Mouse (Mus musculus) forebrain, embryonic 13.5 days (tissue): ENCODE results near the gene Pde4d. TPM values are rescaled to one million over a fixed set of nuclear protein-coding genes. Genes with fewer than 3 reads are reported as not detected.
"Not testable (repeated sequence)": the region's sequence is repeated elsewhere in the genome, so short reads cannot be mapped to it uniquely, and the experiment has no call there.

Source experiments
- ATAC-seq: fragments of 200-750 bp; cut with Nextera tagmentation; 2 replicates; pipeline ENCODE4 v1.8.0; 2017
- H3K27ac ChIP-seq: fragments of 300-500 bp; sonication (generic); 2 replicates; pipeline ENCODE4 v1.5.1; 2015; ENCODE audit warnings: inconsistent platforms, mild to moderate bottlenecking, moderate library complexity
- H3K27me3 ChIP-seq: fragments of 300-500 bp; sonication (generic); 2 replicates; pipeline ENCODE4 v1.6.1; 2015; ENCODE audit warnings: mild to moderate bottlenecking, inconsistent platforms
- H3K36me3 ChIP-seq: fragments of 300-500 bp; sonication (generic); 2 replicates; pipeline ENCODE4 v1.6.1; 2015; ENCODE audit warnings: mild to moderate bottlenecking, inconsistent platforms; ENCODE audit not compliant: poor library complexity, severe bottlenecking
- H3K4me1 ChIP-seq: fragments of 300-500 bp; sonication (generic); 2 replicates; pipeline ENCODE4 v1.6.1; 2015; ENCODE audit warnings: inconsistent platforms
- H3K4me2 ChIP-seq: fragments of 300-500 bp; sonication (generic); 2 replicates; pipeline ENCODE4 v1.6.1; 2015; ENCODE audit warnings: inconsistent platforms, mild to moderate bottlenecking, moderate library complexity
- H3K4me3 ChIP-seq: fragments of 300-500 bp; sonication (generic); 2 replicates; pipeline ENCODE4 v1.5.1; 2015; ENCODE audit warnings: mild to moderate bottlenecking, inconsistent platforms
- H3K9ac ChIP-seq: fragments of 300-500 bp; sonication (generic); 2 replicates; pipeline ENCODE4 v1.6.1; 2015; ENCODE audit warnings: mild to moderate bottlenecking, inconsistent platforms
- H3K9me3 ChIP-seq: fragments of 300-500 bp; sonication (generic); replicated peaks from 2 replicates; pipeline ENCODE4 v1.6.1; 2016; ENCODE audit warnings: inconsistent platforms
- WGBS: fragments of 180-500 bp; shearing (Covaris S2); methylation state at CpG from one replicate; pipeline ENCODE4 v1.1.7; 2015; 5-methylcytosine and 5-hydroxymethylcytosine counted together
- polyA plus RNA-seq: library from polyadenylated mRNA; unstranded; fragments of >200 nt; fragmentation: Nextera tagmentation; extraction: Ambion mirVana; gene quantifications from 2 replicates; pipeline ENCODE4 v1.2.1, GENCODE M21; 2015

Gene Pde4d
- polyA plus RNA-seq, 1 experiment from 2014 or later = 11.9 TPM

DNA sequence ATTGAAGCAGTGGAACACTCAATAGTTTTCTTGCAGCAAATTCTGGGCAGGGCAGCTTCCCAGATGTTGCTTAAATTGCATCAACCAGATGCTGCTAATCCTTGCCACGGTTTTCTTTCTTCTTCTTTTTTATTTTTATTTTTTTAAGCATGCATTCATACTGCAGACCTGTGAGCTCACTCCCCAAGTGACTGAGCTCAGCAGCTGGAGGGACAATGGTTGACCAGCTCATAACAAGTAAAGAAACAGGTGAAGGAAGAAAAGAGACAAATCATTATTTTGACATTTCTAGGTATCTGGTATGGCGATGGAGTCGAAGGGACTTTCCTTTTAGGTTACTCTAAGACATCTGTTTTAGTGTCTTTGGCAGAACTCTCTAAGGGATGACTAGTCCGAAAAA is 308.6 kb downstream of the Pde4d start:
- H3K27me3 ChIP-seq = no peaks in the 10 kb centered on the region
- H3K4me3 ChIP-seq = no peak overlapping the region
- 82% methylated on average over 4 of the region's 4 CpGs for WGBS
- no peak overlapping the region for H3K27ac ChIP-seq
- no peaks in the 10 kb centered on the region for H3K36me3 ChIP-seq
- no peaks in the 10 kb centered on the region for H3K9me3 ChIP-seq
- H3K4me2 ChIP-seq = no peak overlapping the region
- no peaks in the 10 kb centered on the region for H3K4me1 ChIP-seq
- no peak for ATAC-seq
- no peak overlapping the region for H3K9ac ChIP-seq

DNA sequence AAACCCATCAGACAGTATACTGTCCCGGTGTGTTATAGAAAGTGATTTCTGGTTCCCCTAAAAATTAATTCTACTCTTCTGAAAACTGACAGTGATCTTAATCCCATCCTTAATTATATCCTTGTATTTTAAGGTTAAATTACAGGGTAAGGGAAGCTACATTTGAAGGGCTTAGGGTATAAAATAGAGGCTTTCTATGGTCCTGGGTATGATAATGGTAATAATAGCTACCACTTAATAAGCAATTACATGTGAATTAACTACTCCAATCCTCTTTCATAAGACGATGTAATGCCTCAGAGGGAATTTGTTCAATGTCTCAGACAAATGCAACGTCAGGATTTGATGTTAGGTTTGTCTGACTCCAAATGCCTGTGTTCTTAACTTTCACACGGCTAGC is 309.4 kb downstream of the Pde4d start:
- no peaks in the 10 kb centered on the region for H3K27me3 ChIP-seq
- no peak overlapping the region for H3K27ac ChIP-seq
- H3K36me3 ChIP-seq = no peaks in the 10 kb centered on the region
- H3K4me2 ChIP-seq = no peak overlapping the region
- no peak overlapping the region for H3K4me3 ChIP-seq
- 45% methylated on average over 4 of the region's 4 CpGs for WGBS
- H3K9ac ChIP-seq = no peak overlapping the region
- no peaks in the 10 kb centered on the region for H3K4me1 ChIP-seq
- H3K9me3 ChIP-seq = no peaks in the 10 kb centered on the region
- no peak for ATAC-seq

DNA sequence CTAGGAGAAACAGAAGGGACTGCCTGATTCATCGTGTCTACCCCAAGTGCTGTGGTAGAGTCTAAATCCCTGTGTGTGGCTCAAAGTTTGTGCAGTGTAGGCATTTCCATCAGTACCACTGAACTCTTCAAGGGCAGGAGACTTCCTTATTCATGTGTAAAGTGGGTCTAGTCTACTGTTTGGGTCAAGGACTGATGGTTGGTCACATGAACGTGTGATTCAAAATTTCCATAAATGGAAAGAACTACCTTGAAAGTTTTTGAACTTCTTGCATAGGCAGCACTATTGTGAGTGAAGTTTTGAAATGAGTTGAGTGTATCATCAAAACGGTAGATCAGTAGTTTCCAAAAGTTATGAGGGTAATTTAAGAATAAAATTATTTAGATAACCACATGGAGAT is 313.5 kb downstream of the Pde4d start:
- 90% methylated on average over 3 of the region's 3 CpGs for WGBS
- Histone ChIP-seq H3K4me1 (no peaks in the 10 kb centered on the region), H3K4me3 (no peak overlapping the region), H3K27me3 (no peaks in the 10 kb centered on the region), H3K9ac (no peak overlapping the region), H3K27ac (no peak overlapping the region), H3K36me3 (no peaks in the 10 kb centered on the region), H3K4me2 (no peak overlapping the region), H3K9me3 (no peaks in the 10 kb centered on the region)
- ATAC-seq = no peak

DNA sequence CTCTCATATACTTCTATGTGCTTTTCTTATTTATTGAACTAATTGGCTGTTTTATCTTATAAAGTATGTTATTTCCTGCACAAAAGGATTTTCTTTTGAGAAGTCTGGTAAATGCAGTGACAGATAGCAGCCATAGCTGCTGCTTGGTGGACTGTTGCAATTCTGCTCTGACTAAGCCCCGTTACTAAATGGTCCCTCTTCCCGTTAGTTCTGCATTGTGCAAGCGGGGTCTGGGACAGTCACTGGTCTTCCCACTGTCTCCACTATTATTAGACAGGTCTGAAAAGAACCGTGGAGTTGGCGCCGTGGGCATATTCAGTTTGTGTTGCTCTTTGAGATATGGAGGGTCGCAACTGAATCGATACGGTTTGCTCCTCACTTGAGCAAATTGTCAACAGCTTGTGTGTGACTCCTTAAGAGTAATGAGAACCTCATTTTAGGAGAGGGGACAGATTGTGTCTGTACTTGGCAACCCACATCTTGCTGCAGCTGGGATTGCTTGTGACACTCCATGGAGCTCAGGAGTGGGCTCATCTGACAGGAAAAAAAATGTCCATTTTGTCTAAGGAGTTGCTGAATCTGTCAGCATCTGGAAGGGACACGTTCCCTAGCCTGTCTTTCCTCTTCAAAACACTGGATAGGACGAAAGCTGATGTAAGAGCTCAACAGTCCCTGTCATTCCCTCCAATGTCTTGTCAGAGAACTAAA is 316.4 kb downstream of the Pde4d start:
- Histone ChIP-seq H3K36me3 (no peaks in the 10 kb centered on the region), H3K4me3 (no peak overlapping the region), H3K9me3 (no peaks in the 10 kb centered on the region), H3K9ac (no peak overlapping the region), H3K27me3 (no peaks in the 10 kb centered on the region), H3K4me1 (no peaks in the 10 kb centered on the region), H3K4me2 (no peak overlapping the region), H3K27ac (no peak overlapping the region)
- WGBS = 70% methylated on average over 11 of the region's 11 CpGs
- ATAC-seq = no peak

DNA sequence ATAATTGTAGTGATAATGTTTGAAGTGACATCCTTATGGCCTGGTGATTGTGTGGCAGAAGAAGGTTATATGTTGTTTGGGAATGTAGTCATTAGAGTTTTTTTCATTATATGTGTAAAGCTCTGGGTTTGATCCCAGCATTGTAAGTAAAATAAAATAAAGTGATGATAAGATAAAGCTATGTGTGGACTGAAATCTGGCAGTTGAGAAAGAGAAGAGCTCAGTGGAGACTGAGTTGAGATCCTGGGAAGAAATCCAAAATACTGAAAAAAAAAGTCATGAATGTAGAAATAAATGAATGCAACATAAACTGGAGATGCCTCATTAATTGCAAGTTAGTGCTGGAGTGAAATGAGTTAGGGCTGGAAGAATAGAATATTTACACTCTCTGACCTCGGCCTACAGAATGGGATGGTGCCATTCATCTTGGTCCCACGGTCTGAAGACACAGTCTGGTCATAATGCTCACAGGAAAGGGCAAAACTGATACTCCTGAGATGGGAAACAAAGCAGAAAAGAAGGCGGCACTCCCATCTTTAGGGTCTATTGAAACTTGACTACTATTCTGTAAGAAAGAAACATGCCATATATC is 319.8 kb downstream of the Pde4d start:
- Histone ChIP-seq H3K27ac (no peak overlapping the region), H3K4me2 (no peak overlapping the region), H3K27me3 (no peaks in the 10 kb centered on the region), H3K9me3 (no peaks in the 10 kb centered on the region), H3K4me3 (no peak overlapping the region), H3K4me1 (no peaks in the 10 kb centered on the region), H3K36me3 (no peaks in the 10 kb centered on the region), H3K9ac (no peak overlapping the region)
- 69% methylated on average over 3 of the region's 3 CpGs for WGBS
- no peak for ATAC-seq

DNA sequence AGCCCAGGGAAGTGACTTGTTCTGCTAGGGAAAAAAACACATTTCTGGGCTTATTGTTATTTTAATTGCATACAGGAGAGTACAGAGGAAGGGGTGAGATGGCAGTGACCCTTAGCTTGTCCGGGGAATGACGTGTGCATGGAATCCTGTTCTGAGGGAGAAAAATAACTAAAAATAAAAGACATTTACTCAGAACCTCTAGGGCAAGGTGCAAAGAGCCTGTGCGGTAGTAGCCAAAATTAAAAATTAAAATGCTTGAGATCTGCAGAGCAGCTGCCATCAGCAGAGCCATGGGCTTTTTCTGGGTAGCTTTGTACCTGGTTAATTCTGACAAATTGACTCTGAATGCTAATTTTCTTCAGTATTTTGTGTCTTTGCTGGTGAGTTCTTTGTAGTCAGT is 322.6 kb downstream of the Pde4d start:
- no peak overlapping the region for H3K4me3 ChIP-seq
- ATAC-seq = no peak
- H3K9me3 ChIP-seq = no peaks in the 10 kb centered on the region
- H3K27me3 ChIP-seq = no peaks in the 10 kb centered on the region
- H3K4me2 ChIP-seq = no peak overlapping the region
- no peak overlapping the region for H3K9ac ChIP-seq
- H3K36me3 ChIP-seq = no peaks in the 10 kb centered on the region
- H3K4me1 ChIP-seq = no peaks in the 10 kb centered on the region
- WGBS = 57% methylated on average over 3 of the region's 3 CpGs
- H3K27ac ChIP-seq = no peak overlapping the region

DNA sequence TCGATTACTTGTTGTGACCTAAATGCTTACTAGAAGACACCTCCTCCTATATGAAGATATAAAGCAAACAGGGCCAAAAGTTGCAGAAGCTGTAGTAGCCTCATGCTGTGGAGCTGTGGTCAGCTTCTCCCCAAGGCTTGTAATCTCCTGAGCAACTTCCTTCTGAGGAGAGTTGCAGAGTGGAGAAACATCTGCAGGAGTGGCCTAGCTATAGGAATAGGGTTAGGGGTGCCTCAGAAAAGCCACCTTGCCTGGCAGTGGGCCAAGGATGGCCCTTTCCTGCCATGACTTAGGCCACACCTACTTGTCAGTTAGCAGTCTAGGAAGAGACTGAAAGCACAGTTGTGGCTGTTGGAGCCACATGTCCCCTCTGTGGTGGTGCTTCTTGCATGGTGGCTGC is 325.2 kb downstream of the Pde4d start:
- Histone ChIP-seq H3K27me3 (no peaks in the 10 kb centered on the region), H3K9me3 (no peaks in the 10 kb centered on the region), H3K27ac (no peak overlapping the region), H3K4me2 (no peak overlapping the region), H3K4me3 (no peak overlapping the region), H3K4me1 (no peaks in the 10 kb centered on the region), H3K36me3 (no peaks in the 10 kb centered on the region), H3K9ac (no peak overlapping the region)
- no peak for ATAC-seq
- whole genome bisulfite sequencing = 87% methylated on average over 1 of the region's 1 CpGs

DNA sequence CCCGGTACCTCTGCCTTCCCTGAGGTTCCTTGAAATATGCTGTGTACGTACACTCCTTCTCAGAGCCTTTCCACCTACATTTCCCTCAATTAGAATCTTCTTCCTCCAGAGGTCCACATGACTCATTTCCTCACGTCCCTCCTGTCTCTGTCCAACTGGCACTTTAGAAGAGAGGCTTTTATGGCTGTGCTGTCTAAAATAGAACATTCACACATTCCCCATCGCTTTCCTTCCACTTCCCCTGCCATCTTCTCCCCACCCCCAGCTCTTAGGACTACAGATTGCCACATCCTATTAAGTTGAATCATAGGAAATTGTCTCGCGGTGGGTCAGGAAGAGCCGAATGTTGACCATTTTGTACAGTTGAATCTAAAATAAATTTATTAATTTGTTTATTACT is 326.1 kb downstream of the Pde4d start:
- H3K4me2 ChIP-seq = no peak overlapping the region
- no peak overlapping the region for H3K27ac ChIP-seq
- 89% methylated on average over 7 of the region's 7 CpGs for WGBS
- H3K4me3 ChIP-seq = no peak overlapping the region
- no peaks in the 10 kb centered on the region for H3K36me3 ChIP-seq
- no peak overlapping the region for H3K9ac ChIP-seq
- no peaks in the 10 kb centered on the region for H3K9me3 ChIP-seq
- no peaks in the 10 kb centered on the region for H3K4me1 ChIP-seq
- H3K27me3 ChIP-seq = no peaks in the 10 kb centered on the region
- no peak for ATAC-seq

DNA sequence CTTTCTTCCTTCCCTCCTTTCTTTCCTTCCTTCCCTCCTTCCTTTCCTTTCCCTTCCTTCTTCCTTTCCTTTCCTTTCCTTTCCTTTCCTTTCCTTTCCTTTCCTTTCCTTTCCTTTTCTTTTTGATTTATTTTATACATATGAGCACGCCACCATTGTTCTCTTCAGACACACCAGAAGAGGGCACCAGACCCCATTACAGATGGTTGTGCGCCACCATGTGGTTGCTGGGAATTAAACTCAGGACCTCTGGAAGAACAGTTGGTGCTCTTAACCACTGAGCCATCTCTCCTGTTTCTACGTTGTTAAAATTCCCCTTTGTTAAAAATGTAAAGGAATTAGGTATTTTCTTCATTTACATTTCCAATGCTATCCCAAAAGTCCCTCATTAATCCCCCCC is 347.9 kb downstream of the Pde4d start:
- not testable (repeated sequence) for H3K27ac ChIP-seq, ATAC-seq, H3K36me3 ChIP-seq, H3K4me2 ChIP-seq, H3K9ac ChIP-seq, H3K9me3 ChIP-seq, H3K4me3 ChIP-seq, H3K4me1 ChIP-seq, H3K27me3 ChIP-seq
- 83% methylated on average over 3 of the region's 3 CpGs for WGBS

DNA sequence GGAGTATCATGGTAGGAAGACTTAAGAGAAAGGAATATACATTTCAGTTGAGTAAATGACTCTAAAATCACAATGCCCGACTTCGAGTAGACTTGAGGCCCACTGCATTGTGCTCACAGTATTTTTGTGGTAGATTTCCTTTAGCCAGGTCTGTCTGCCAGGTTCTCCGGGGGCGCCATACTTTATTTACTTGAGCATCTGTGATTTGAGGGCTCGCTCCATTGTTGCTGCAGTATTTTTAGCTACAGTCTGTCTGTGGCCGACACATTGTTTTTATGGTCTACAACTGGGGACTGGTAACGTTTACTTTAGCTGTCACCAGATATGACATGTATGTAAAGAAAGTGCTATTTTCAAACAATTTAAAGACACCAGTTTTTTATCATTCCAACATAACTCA is 359.4 kb downstream of the Pde4d start:
- Histone ChIP-seq H3K9ac (no peak overlapping the region), H3K4me3 (no peak overlapping the region), H3K27ac (no peak overlapping the region), H3K27me3 (no peaks in the 10 kb centered on the region), H3K4me1 (no peaks in the 10 kb centered on the region), H3K36me3 (no peaks in the 10 kb centered on the region), H3K4me2 (no peak overlapping the region), H3K9me3 (no peaks in the 10 kb centered on the region)
- WGBS = 94% methylated on average over 7 of the region's 7 CpGs
- ATAC-seq = no peak

DNA sequence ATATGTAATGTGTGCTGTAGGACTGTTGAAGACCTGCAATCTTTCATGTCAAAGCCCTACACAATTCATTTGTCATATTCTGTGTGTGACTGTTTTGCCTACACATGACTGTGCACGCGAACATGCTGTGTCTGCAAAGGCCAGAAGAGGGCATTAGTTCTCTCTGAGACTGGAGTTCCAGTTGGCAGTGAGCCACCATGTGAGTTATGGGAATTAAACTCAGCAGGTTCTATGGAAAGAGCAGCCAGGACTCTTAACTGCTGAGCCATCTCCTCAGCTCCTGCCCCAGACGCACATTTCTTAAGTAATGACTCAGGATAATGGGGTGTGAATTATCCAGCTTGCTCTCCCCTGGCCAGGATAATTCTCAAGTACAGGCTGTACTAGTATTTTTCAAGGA is 363.2 kb downstream of the Pde4d start:
- no peak overlapping the region for H3K9ac ChIP-seq
- ATAC-seq = 0 out of 2 replicates have a peak, but pooled peaks have one; percentile 19
- H3K9me3 ChIP-seq = no peaks in the 10 kb centered on the region
- no peaks in the 10 kb centered on the region for H3K4me1 ChIP-seq
- WGBS = 44% methylated on average over 3 of the region's 3 CpGs
- no peak overlapping the region for H3K4me2 ChIP-seq
- no peaks in the 10 kb centered on the region for H3K36me3 ChIP-seq
- no peak overlapping the region for H3K27ac ChIP-seq
- H3K4me3 ChIP-seq = no peak overlapping the region
- no peaks in the 10 kb centered on the region for H3K27me3 ChIP-seq

DNA sequence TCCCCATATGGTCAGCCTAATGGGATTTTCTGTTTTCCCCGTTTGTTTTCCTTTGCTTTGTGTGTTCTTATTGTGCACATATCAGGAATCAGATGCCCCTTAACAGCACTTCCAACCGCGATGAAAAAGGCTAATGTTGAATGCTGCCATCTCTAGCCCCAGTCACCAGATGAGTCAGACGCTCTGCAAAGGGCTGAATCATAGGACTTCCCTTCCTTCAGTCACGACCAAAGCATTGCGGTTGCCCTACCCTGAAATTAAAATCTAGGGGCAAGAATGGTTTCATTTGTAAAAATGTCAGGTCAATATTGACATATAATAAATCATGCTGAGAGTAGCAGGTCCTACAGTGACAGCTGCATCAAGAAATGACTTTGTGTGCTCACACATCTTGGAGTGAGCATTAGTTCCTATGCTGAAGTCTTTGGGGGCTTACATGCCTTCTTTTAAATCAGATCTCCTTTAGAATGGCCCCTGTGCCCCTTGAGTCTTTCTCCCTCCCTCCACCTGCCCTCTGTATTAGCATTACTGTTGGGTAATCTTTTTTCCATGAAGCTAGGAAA is 370.2 kb downstream of the Pde4d start:
- no peaks in the 10 kb centered on the region for H3K9me3 ChIP-seq

DNA sequence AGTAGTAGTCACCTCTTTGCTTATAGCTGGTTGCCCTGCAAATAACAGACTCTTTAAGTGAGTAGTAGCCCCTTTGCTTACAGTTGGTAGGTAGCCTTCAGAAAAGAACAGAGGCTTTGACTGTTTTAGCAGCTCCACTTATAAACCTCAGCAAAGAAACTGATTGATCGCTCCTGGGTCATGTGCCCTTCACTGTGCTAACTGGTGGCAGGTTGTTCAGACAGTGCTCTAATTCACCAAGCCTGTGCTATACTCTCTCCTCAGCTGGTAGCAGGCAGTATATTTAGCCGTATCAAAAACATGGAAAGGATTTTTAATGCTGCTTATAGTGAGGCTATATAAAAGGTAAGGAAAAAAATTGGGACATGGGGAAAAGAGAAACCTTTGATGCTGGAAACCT is 370.7 kb downstream of the Pde4d start:
- ATAC-seq = no peak
- no peak overlapping the region for H3K9ac ChIP-seq
- no peak overlapping the region for H3K27ac ChIP-seq
- WGBS = 93% methylated on average over 2 of the region's 2 CpGs
- H3K36me3 ChIP-seq = no peaks in the 10 kb centered on the region
- no peak overlapping the region for H3K4me3 ChIP-seq
- H3K4me1 ChIP-seq = no peaks in the 10 kb centered on the region
- H3K4me2 ChIP-seq = no peak overlapping the region
- H3K27me3 ChIP-seq = no peaks in the 10 kb centered on the region
- no peaks in the 10 kb centered on the region for H3K9me3 ChIP-seq

More for the DNA sequence above, 370.2 kb downstream of the Pde4d start:
- no peak overlapping the region for H3K4me2 ChIP-seq
- no peak overlapping the region for H3K9ac ChIP-seq
- ATAC-seq = no peak
- no peaks in the 10 kb centered on the region for H3K27me3 ChIP-seq
- H3K4me1 ChIP-seq = no peaks in the 10 kb centered on the region
- H3K36me3 ChIP-seq = no peaks in the 10 kb centered on the region
- H3K27ac ChIP-seq = no peak overlapping the region
- H3K4me3 ChIP-seq = no peak overlapping the region
- WGBS = 74% methylated on average over 6 of the region's 6 CpGs
